Mouse (Mus musculus) ES-Bruce4 (cell line): ENCODE data around the gene Hnrnpul1.

Experiments
- CTCF ChIP-seq: IDR thresholded peaks from one replicate; pipeline ENCODE4 v1.8.1; 2011; ENCODE audit warnings: low read depth, low read length
- EP300 ChIP-seq: IDR thresholded peaks from 2 replicates; pipeline ENCODE4 v1.6.1; 2011; ENCODE audit warnings: low read depth, low read length; ENCODE audit not compliant: insufficient read depth

DNA sequence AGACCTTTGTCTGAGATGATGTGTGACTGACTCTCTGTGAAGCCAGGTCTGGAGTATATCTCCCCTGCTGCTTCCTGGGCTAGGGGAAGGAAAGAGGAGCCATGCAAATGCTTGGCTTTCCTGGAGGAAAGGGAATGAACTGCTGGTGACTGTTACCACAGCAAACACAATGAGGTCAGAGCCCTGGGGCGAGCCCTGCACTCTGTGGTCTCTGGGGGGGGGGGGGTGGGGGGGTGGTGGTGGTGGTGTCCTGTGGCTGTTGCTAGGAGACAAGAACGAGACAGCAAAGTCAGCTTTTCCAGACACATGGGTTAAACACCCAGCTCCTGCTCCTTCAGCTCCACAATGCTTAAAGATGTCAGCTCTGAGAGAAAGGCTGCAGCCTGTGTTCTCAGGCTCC is 25.2 kb downstream of the Hnrnpul1 start:
- TF ChIP-seq CTCF (no peak), EP300 (no peak)
